Comparison of ENCODE assay signal across 26 mouse cellular contexts in the genomic region with DNA sequence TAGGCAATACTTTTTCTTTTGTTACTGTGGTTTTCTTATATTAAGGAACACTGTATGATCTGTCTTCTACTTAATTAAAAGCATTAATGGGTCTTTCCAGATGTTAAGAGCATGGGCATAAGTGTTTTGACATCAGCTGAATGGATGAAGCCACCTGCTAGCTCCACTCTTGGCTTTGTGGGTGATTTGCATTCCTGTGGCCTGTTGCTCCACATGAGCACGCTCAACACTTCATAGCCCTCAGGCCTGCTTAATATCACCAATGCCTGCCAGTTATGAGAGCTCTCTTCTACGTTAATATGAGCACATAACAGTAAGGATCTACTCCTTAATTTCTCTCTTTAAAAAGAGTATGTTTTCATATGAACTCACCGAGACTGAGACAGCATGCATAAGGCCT.
DNase-seq lines count a peak whose midpoint lies in the region; ATAC-seq and TF ChIP-seq lines count a peak whose summit lies in the region.
"Had no signal": no experiment of that assay in that cellular context is flagged by ENCODE, and none has a peak within 500 bp of the region (broad histone marks: within the 10 kb centered on the region; RNA-seq: fewer than 3 reads in every experiment).

No protein-coding gene starts in this region.

- no peak overlapping the region for H3K4me3 ChIP-seq in heart, embryonic 16.5 days (ENCODE audit: low read length)
- no peak overlapping the region for H3K4me3 ChIP-seq in heart, adult 2 months
- H3K4me3 ChIP-seq in intestine, embryonic 15.5 days (replicated peaks): no peak overlapping the region
- H3K4me3 ChIP-seq: kidney, embryonic 15.5 days; liver, embryonic 15.5 days had no signal

- 0 out of 2 replicates have a peak, but pooled peaks have one; percentile 32 for ATAC-seq in heart, embryonic 16.5 days (replicated peaks; ENCODE audit: extremely low read depth, insufficient read depth, low FRiP score)
- ATAC-seq in Patski: peak; percentile 96
- no peak for ATAC-seq in intestine, embryonic 15.5 days
- ATAC-seq: forebrain, postnatal 0 days; hindbrain, postnatal 0 days; intestine, postnatal 0 days had no signal

- no peaks in the 10 kb centered on the region for H3K9me3 ChIP-seq in heart, embryonic 16.5 days (replicated peaks; ENCODE audit: control insufficient read depth, low read length)
- no peaks in the 10 kb centered on the region for H3K9me3 ChIP-seq in intestine, embryonic 15.5 days
- H3K9me3 ChIP-seq: kidney, embryonic 15.5 days; liver, embryonic 15.5 days had no signal

- H3K27me3 ChIP-seq in heart, embryonic 16.5 days (ENCODE audit: control insufficient read depth, insufficient read depth, low read length): no peaks in the 10 kb centered on the region
- H3K27me3 ChIP-seq in heart, adult 2 months (ENCODE audit: control insufficient read depth, insufficient read depth, low read length): no peaks in the 10 kb centered on the region
- H3K27me3 ChIP-seq in Patski: no peaks in the 10 kb centered on the region
- no peaks in the 10 kb centered on the region for H3K27me3 ChIP-seq in intestine, embryonic 15.5 days (replicated peaks)
- H3K27me3 ChIP-seq: kidney, embryonic 15.5 days; liver, embryonic 15.5 days had no signal

- CTCF ChIA-PET in Patski (lab: Charles Lee): no interaction called here

- peaks cover 2% of the 10 kb centered on the region; the same call in 1 of the 2 replicates for H3K4me1 ChIP-seq in heart, embryonic 16.5 days (ENCODE audit: control insufficient read depth, insufficient read depth, low read length)
- no peaks in the 10 kb centered on the region for H3K4me1 ChIP-seq in heart, adult 2 months (ENCODE audit: control insufficient read depth, insufficient read depth, low read length)
- H3K4me1 ChIP-seq in intestine, embryonic 15.5 days (replicated peaks): no peaks in the 10 kb centered on the region
- H3K4me1 ChIP-seq: kidney, embryonic 15.5 days; liver, embryonic 15.5 days had no signal

- H3K27ac ChIP-seq in heart, embryonic 16.5 days (ENCODE audit: low read length): no peak overlapping the region
- H3K27ac ChIP-seq in heart, adult 2 months: no peak overlapping the region
- H3K27ac ChIP-seq in intestine, embryonic 15.5 days: no peak overlapping the region
- H3K27ac ChIP-seq: hindbrain, postnatal 0 days; kidney, embryonic 15.5 days; liver, embryonic 15.5 days had no signal

- no peaks in the 10 kb centered on the region for H3K36me3 ChIP-seq in heart, embryonic 16.5 days (ENCODE audit: control insufficient read depth, insufficient read depth)
- H3K36me3 ChIP-seq in heart, adult 2 months (ENCODE audit: control insufficient read depth, insufficient read depth, low read length): no peaks in the 10 kb centered on the region
- no peaks in the 10 kb centered on the region for H3K36me3 ChIP-seq in intestine, embryonic 15.5 days
- H3K36me3 ChIP-seq: kidney, embryonic 15.5 days; liver, embryonic 15.5 days had no signal

- no peak overlapping the region for H3K9ac ChIP-seq in heart, embryonic 16.5 days (ENCODE audit: low read length)
- H3K9ac ChIP-seq in heart, adult 2 months (ENCODE audit: low read depth, low read length): no peak overlapping the region
- H3K9ac ChIP-seq in intestine, embryonic 15.5 days: no peak overlapping the region
- H3K9ac ChIP-seq: forebrain, postnatal 0 days; kidney, embryonic 15.5 days; liver, embryonic 15.5 days had no signal

- DNase-seq in heart, adult 2 months: no peak
- DNase-seq in 3T3-L1 (ENCODE audit: low read depth, low spot score) (peak; percentile 74), Patski (ENCODE audit: low read depth, low spot score) (peak; percentile 10)
- peak; percentile 64 for DNase-seq in lung, postnatal 36 days
- no peak for DNase-seq in ovary, postnatal 14 days (ENCODE audit: low spot score)
- DNase-seq: adrenal gland, postnatal 25 days; B cell, adult 2 months; cerebellum, adult 8-10 months; cerebellum, postnatal 36 days; forebrain, postnatal 0 days; gastrocnemius, postnatal 25 days; heart, postnatal 14 days; kidney, postnatal 36 days; layer of hippocampus, adult 9-11 months; liver; midbrain, embryonic 14.5 days; right cerebral cortex, adult 18-20 months; right cerebral cortex, postnatal 4 days; thymus, adult 18-20 months; thymus, postnatal 36 days had no signal

- TF ChIP-seq EP300 in heart, adult 2 months (IDR thresholded peaks at IDR 0.05; ENCODE audit: insufficient read depth, low read depth, low read length): no peak

- intact Hi-C loops in heart, adult 2 months (cut with DNase I): no loop called here

- no peak overlapping the region for H3K4me2 ChIP-seq in heart, embryonic 16.5 days (ENCODE audit: low read depth, low read length)
- H3K4me2 ChIP-seq in intestine, embryonic 15.5 days (replicated peaks): no peak overlapping the region
- H3K4me2 ChIP-seq: kidney, embryonic 15.5 days; liver, embryonic 15.5 days had no signal

- no peak for TF ChIP-seq POLR2A in heart, adult 2 months (IDR thresholded peaks at IDR 0.05; ENCODE audit: insufficient read depth, low read depth, low read length)

- in situ Hi-C loops in Patski (cut with MboI; ENCODE audit: low pct_unique_long_range_greater_than_20kb): no loop called here

- 42% methylated on average over 3 of the region's 3 CpGs for WGBS in heart, embryonic 16.5 days
- WGBS in heart, adult 2 months: 69% methylated on average over 3 of the region's 3 CpGs
- WGBS in intestine, embryonic 15.5 days: 57% methylated on average over 3 of the region's 3 CpGs

- POLR2A ChIA-PET in Patski (lab: Charles Lee): no interaction called here

- no peak for TF ChIP-seq CTCF in heart, adult 2 months (IDR thresholded peaks at IDR 0.05)
- no peak for TF ChIP-seq CTCF in Patski (IDR thresholded peaks at IDR 0.05)

- H3K79me2 ChIP-seq in heart, adult 2 months (replicated peaks; ENCODE audit: control insufficient read depth, insufficient read depth, low read length): no peaks in the 10 kb centered on the region

Comparison
In these comparisons a context has a peak if more than half of its experiments do, and no peak if none do; other contexts are left out.
1. DNase-seq: peak in 3T3-L1 (single experiment), Patski (single experiment) and lung, postnatal 36 days (single experiment); none in heart, adult 2 months (0 of 2) and ovary, postnatal 14 days (single experiment).